Mouse (Mus musculus): ENCODE results near the gene BC049715. TPM values are rescaled to one million over a fixed set of nuclear protein-coding genes. Genes with fewer than 3 reads are reported as not detected.
A peak's percentile ranks its signal among the peaks of the same experiment; 100 is the strongest.

The BC049715 gene
- total RNA-seq, 2 experiments from 2014 or later, result 0.34 to 0.38 TPM

- peak; percentile 0; the same call in 1 of the 2 replicates for ATAC-seq (replicated peaks; ENCODE audit: low FRiP score, poor library complexity, severe bottlenecking)
Measured at GRCm38 (mm10) chr6:136807395-136808013, 19.9 kb upstream of the BC049715 start.

GRCm38 (mm10) chr6:136808014-136808417 is 19.4 kb upstream of the BC049715 start, which contains the start of gene H2afj:
Gene H2afj (plus strand): TSS chr6:136808244.
- peak; percentile 73 for ATAC-seq (replicated peaks; ENCODE audit: low FRiP score, poor library complexity, severe bottlenecking)

- ATAC-seq (replicated peaks; ENCODE audit: low FRiP score, poor library complexity, severe bottlenecking), result peak; percentile 32
Measured at GRCm38 (mm10) chr6:136808631-136809046, 18.8 kb upstream of the BC049715 start.

GRCm38 (mm10) chr6:136809077-136809476 is 18.3 kb upstream of the BC049715 start:
- no peak for ATAC-seq (replicated peaks; ENCODE audit: low FRiP score, poor library complexity, severe bottlenecking)

DNA sequence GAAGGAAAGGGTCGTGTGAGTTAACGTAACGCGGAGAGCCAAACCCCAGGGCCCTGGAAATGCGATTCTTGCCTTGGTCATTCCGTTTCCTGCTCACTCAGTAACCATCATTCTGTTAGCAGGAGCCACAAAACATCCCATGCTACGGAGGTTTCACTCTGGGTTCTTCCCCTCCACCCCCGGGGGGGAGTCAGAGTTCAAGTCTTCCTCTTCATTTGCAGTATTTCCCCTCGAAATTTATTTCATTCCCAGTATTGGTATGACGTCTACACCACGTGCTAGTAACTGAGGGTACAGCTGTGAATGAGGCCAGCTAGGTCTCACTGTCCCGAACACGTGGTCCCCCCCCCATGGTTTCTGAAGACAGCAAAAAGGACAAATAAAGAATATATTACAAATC is 17.8 kb upstream of the BC049715 start:
- ATAC-seq (replicated peaks; ENCODE audit: low FRiP score, poor library complexity, severe bottlenecking), result no peak

- ATAC-seq (replicated peaks; ENCODE audit: low FRiP score, poor library complexity, severe bottlenecking), result no peak
Measured at GRCm38 (mm10) chr6:136811196-136811595, 16.2 kb upstream of the BC049715 start.

DNA sequence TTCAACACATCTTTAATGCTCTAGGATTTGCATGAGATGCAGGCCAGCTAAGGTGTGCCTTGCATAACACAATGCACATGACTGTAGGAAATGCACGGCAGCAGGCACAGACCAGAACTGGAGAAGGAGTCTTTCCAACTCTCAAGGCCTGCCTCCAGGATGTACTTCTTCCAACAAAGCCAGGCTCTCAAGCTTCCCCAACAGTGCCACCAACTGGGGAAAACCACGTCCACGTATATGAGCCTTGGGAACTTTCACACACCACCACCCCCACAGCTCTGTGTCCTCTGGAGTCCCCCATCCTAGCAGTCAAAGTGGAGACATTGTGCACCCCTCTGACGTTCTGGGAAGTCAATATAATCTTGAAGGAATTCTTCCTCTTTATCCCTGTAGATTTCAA is 14.3 kb upstream of the BC049715 start:
- ATAC-seq (replicated peaks; ENCODE audit: low FRiP score, poor library complexity, severe bottlenecking), result no peak

GRCm38 (mm10) chr6:136815381-136815780 is 12.0 kb upstream of the BC049715 start:
- no peak for ATAC-seq (replicated peaks; ENCODE audit: low FRiP score, poor library complexity, severe bottlenecking)

DNA sequence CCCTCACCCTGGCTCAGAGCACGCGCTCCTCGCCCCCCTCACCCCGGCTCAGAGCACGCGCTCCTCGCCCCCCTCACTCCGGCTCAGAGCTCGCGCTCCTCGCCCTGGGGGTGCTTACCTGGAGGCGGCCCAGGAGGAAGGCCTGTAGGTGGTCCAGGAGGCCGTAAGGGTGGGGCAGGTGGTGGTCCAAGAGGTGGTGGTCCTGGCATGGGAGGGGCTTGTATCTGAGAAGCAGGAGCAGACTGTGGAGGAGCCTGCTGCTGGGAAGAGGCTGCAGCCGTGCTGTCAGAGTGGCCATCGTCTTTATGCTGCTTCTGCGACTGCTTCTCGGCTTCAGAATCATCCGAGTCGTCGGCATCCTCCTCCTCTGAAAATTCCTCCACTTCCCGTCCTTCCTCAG is 10.6 kb upstream of the BC049715 start:
- ATAC-seq (replicated peaks; ENCODE audit: low FRiP score, poor library complexity, severe bottlenecking), result no peak

DNA sequence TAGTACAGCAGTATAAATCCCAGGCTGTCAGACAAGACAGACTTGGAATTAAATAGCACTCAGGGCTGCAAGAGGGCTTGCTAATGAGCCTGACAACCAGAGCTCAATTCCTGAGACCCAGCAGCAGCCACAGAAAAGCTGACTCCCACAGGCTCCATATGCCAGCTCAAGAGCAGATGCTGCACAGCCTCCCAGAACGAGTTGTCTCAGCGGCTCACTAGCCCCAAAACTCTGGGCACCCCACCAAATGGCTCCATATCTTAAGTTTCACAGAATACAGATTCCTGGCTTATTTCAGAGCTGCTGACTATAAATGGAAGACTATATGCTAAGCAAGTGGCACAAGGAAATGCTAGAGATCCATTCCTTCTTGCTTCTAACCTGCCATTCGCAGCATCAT is 9.9 kb upstream of the BC049715 start:
- ATAC-seq (replicated peaks; ENCODE audit: low FRiP score, poor library complexity, severe bottlenecking), result no peak

GRCm38 (mm10) chr6:136820381-136820780 is 7.0 kb upstream of the BC049715 start:
- no peak for ATAC-seq (replicated peaks; ENCODE audit: low FRiP score, poor library complexity, severe bottlenecking)

- ATAC-seq (replicated peaks; ENCODE audit: low FRiP score, poor library complexity, severe bottlenecking), result no peak
Measured at GRCm38 (mm10) chr6:136821086-136821485, 6.3 kb upstream of the BC049715 start.

- ATAC-seq (replicated peaks; ENCODE audit: low FRiP score, poor library complexity, severe bottlenecking), result no peak
Measured at GRCm38 (mm10) chr6:136824987-136825386, 2.4 kb upstream of the BC049715 start.

GRCm38 (mm10) chr6:136827116-136827515 is 310 bp upstream of the BC049715 start:
- ATAC-seq (replicated peaks; ENCODE audit: low FRiP score, poor library complexity, severe bottlenecking), result peak; percentile 12; the same call in 1 of the 2 replicates

DNA sequence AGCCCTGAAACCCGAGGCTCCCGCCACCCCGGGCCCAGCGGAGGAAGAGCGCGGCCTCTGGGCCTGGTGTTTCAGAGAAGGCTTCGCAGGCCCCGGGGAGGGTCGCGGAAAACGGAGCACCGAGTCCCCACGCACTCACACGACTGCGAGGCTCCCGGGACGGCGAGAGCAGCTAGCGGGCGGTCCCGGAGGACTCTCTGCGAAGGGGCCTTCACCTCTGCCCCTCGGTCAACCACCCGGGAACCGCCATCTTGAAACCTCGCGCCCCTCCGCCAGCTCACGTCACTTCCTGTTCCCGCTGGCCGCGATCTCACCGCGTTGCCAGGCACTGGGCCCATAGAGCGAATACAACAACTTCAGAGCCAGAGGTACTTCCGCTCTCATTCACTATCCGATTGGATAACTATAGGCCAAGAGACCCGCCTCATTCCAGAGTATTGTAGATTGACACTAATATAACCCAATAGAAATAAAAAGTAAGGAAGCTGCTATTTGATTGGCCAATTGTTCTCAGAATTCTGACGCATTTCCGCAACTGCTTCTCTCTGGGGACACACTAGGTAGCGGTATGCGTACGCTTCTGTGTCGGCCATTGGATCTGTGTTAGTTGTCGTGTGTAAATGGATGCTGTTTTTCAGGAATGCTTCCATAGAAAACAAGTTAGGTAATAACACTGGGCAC is 595 bp downstream of the BC049715 start, which contains the start of gene Wbp11:
Wbp11 (minus strand) TSS at position 353 of the 681 bp plus-strand sequence.
- peak; percentile 98 for ATAC-seq (replicated peaks; ENCODE audit: low FRiP score, poor library complexity, severe bottlenecking)

DNA sequence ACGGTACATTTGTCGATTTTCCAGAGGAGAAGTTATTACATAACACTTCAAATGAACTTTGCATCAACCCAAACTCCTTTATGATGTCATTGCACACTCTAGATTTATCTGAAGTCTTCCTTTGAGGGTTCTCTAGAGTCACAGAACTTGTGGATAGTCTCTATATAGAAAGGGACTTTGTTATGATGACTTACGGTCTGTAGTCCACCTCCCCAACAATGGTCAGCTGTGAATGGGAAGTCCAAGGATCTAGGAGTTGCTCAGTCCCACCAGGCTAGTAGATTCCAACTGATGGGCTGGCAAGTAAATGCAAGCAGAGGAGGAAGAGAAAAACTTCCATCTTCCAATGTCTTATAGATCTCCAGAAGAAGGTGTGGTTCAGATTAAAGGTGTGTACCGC is 1.3 kb downstream of the BC049715 start:
- ATAC-seq (replicated peaks; ENCODE audit: low FRiP score, poor library complexity, severe bottlenecking), result no peak

- ATAC-seq (replicated peaks; ENCODE audit: low FRiP score, poor library complexity, severe bottlenecking), result no peak
Measured at GRCm38 (mm10) chr6:136831712-136832111, 4.3 kb downstream of the BC049715 start.

- no peak for ATAC-seq (replicated peaks; ENCODE audit: low FRiP score, poor library complexity, severe bottlenecking)
Measured at GRCm38 (mm10) chr6:136835352-136835751, 7.9 kb downstream of the BC049715 start, which contains the start of gene Smco3. Gene Smco3 (minus strand): TSS chr6:136835452.

GRCm38 (mm10) chr6:136837323-136837722 is 9.9 kb downstream of the BC049715 start:
- no peak for ATAC-seq (replicated peaks; ENCODE audit: low FRiP score, poor library complexity, severe bottlenecking)

DNA sequence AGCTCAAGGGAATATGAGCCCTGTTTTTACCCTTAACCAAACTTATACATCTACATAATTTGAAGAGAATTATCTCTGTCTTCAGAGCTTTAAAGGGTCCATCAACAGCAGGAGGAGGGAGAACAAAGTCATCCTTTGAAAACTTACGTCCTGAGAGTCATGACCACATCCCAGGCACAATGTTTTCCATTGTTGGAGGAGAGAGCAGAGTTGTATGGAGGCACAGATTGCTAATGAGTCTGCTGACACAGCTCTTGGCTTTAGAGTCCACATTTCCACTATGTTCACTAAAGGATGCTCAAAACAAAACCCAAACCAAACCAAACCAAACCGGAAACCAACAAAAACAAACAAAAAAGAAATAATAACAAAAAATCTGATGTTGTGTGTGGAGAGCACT is 17.5 kb downstream of the BC049715 start:
- ATAC-seq (replicated peaks; ENCODE audit: low FRiP score, poor library complexity, severe bottlenecking), result no peak

Measured in erythroblast, adult 5-6 weeks (primary cell).